Mouse (Mus musculus): Measurements from ENCODE around the gene Nfib. TPM values are rescaled to one million over a fixed set of nuclear protein-coding genes. Genes with fewer than 3 reads are reported as not detected.

Nfib gene
- total and polyA plus RNA-seq, 3 experiments, result 0.04 to 0.11 (median 0.09) TPM

- Histone ChIP-seq H3K4me1 (ENCODE audit: control insufficient read depth in 1 of 2, insufficient read depth in 2 of 2) (no peaks in the 10 kb centered on the region), H3K9me3 (replicated peaks; ENCODE audit: low read length) (no peaks in the 10 kb centered on the region), H3K4me3 (replicated peaks in 1 of 3; ENCODE audit: low read depth in 2 of 3, low read length in 2 of 3, poor library complexity in 1 of 3) (no peak overlapping the region), H3K27me3 (replicated peaks) (no peaks in the 10 kb centered on the region), H3K9ac (ENCODE audit: insufficient read depth, low read depth) (no peak overlapping the region), H3K27ac (ENCODE audit: insufficient read depth, low read depth) (no peak overlapping the region), H3K79me2 (replicated peaks; ENCODE audit: control insufficient read depth, extremely low read depth, insufficient read depth, poor library complexity, severe bottlenecking) (no peaks in the 10 kb centered on the region), H3K36me3 (replicated peaks in 1 of 2; ENCODE audit: control insufficient read depth in 1 of 2, insufficient read depth in 1 of 2, low read length in 1 of 2) (no peaks in the 10 kb centered on the region), H3K4me2 (ENCODE audit: insufficient read depth, low read depth, poor library complexity, severe bottlenecking) (no peak overlapping the region)
- DNase-seq (ENCODE audit: extremely low read depth), result no peak
- dilution Hi-C loops (cut with MboI; ENCODE audit: extremely low pct_ligation_motif_present, extremely low pct_unique_long_range_greater_than_20kb, low sequenced_read_pairs) (no loop called here), in situ Hi-C loops (cut with MboI; ENCODE audit: low pct_ligation_motif_present, low pct_unique_long_range_greater_than_20kb, low sequenced_read_pairs) (no loop called here)
- TF ChIP-seq MAZ (IDR thresholded peaks at IDR 0.05; ENCODE audit: low read depth, low read length) (no peak), TBP (conservative IDR thresholded peaks at IDR 0.05; ENCODE audit: low read depth, low read length) (no peak), TCF12 (IDR thresholded peaks at IDR 0.05; ENCODE audit: low read depth, low read length) (no peak), ZC3H11A (IDR thresholded peaks at IDR 0.05; ENCODE audit: low read depth, low read length) (no peak), SIN3A (IDR thresholded peaks at IDR 0.05; ENCODE audit: low read length) (no peak)
Measured at GRCm38 (mm10) chr4:82418241-82418640, 287.3 kb downstream of the Nfib start.

GRCm38 (mm10) chr4:82415817-82416216 lies 289.7 kb downstream of the Nfib start:
- Histone ChIP-seq H3K9me3 (replicated peaks; ENCODE audit: low read length) (no peaks in the 10 kb centered on the region), H3K9ac (ENCODE audit: insufficient read depth, low read depth) (no peak overlapping the region), H3K4me1 (ENCODE audit: control insufficient read depth in 1 of 2, insufficient read depth in 2 of 2) (peaks cover 0 to 6% of the 10 kb centered on the region in 2 experiments; a peak in 2 of 4 replicates), H3K36me3 (replicated peaks in 1 of 2; ENCODE audit: control insufficient read depth in 1 of 2, insufficient read depth in 1 of 2, low read length in 1 of 2) (no peaks in the 10 kb centered on the region), H3K27ac (ENCODE audit: insufficient read depth, low read depth) (no peak overlapping the region), H3K27me3 (replicated peaks) (no peaks in the 10 kb centered on the region), H3K4me2 (ENCODE audit: insufficient read depth, low read depth, poor library complexity, severe bottlenecking) (no peak overlapping the region), H3K79me2 (replicated peaks; ENCODE audit: control insufficient read depth, extremely low read depth, insufficient read depth, poor library complexity, severe bottlenecking) (no peaks in the 10 kb centered on the region), H3K4me3 (replicated peaks in 1 of 3; ENCODE audit: low read depth in 2 of 3, low read length in 2 of 3, poor library complexity in 1 of 3) (no peak overlapping the region)
- in situ Hi-C loops (cut with MboI; ENCODE audit: low pct_ligation_motif_present, low pct_unique_long_range_greater_than_20kb, low sequenced_read_pairs), result no loop called here
- dilution Hi-C loops (cut with MboI; ENCODE audit: extremely low pct_ligation_motif_present, extremely low pct_unique_long_range_greater_than_20kb, low sequenced_read_pairs), result no loop called here
- TF ChIP-seq E2F4 (IDR thresholded peaks at IDR 0.05; ENCODE audit: insufficient replicate concordance, low read depth, low read length) (no peak), POLR2AphosphoS2 (IDR thresholded peaks at IDR 0.05; ENCODE audit: low read depth, low read length) (no peak), CTCF (conservative IDR thresholded peaks at IDR 0.05 in 1 of 2, IDR thresholded peaks at IDR 0.05 in 1 of 2; ENCODE audit: low read depth in 2 of 2, low read length in 2 of 2) (no peak), MAFK (IDR thresholded peaks at IDR 0.05; ENCODE audit: insufficient replicate concordance, low read length) (no peak), ETS1 (conservative IDR thresholded peaks at IDR 0.05; ENCODE audit: low read depth, low read length) (no peak), TBP (conservative IDR thresholded peaks at IDR 0.05; ENCODE audit: low read depth, low read length) (no peak), SIN3A (IDR thresholded peaks at IDR 0.05; ENCODE audit: low read length) (no peak), CHD2 (IDR thresholded peaks at IDR 0.05; ENCODE audit: low read length) (no peak), GABPA (IDR thresholded peaks at IDR 0.05; ENCODE audit: insufficient replicate concordance, low read depth, low read length) (no peak), USF2 (conservative IDR thresholded peaks at IDR 0.05; ENCODE audit: low read depth, low read length) (no peak), ZC3H11A (IDR thresholded peaks at IDR 0.05; ENCODE audit: low read depth, low read length) (no peak), MAZ (IDR thresholded peaks at IDR 0.05; ENCODE audit: low read depth, low read length) (no peak), MXI1 (IDR thresholded peaks at IDR 0.05; ENCODE audit: low read depth, low read length) (no peak), ZNF384 (IDR thresholded peaks at IDR 0.05; ENCODE audit: low read depth, low read length) (no peak), NELFE (IDR thresholded peaks at IDR 0.05; ENCODE audit: low read depth, low read length) (no peak), MEF2A (IDR thresholded peaks at IDR 0.05; ENCODE audit: borderline replicate concordance, low read depth, low read length) (no peak)
- no peak for DNase-seq (ENCODE audit: extremely low read depth)

All from CH12.LX (cell line).